Mouse (Mus musculus) liver, embryonic 14.5 days (tissue): ENCODE results near the gene Zfp182. TPM values are rescaled to one million over a fixed set of nuclear protein-coding genes. Genes with fewer than 3 reads are reported as not detected.

Experiments
- ATAC-seq: fragments of 200-750 bp; cut with Nextera tagmentation; 2 replicates; pipeline ENCODE4 v1.8.0; 2017; ENCODE audit warnings: moderate number of reproducible peaks, mild to moderate bottlenecking, moderate library complexity; ENCODE audit not compliant: insufficient read depth
- DNase-seq, 3 experiments: peaks; one replicate each; pipeline ENCODE4 v3.0.0-alpha.2; 2012 to 2013; ENCODE audit warnings: low read depth in 3 of 3, low spot score in 3 of 3
- H3K27ac ChIP-seq: fragments of 300-500 bp; sonication (generic); 2 replicates; pipeline ENCODE4 v1.5.1; 2014; ENCODE audit warnings: moderate library complexity, mild to moderate bottlenecking, control low read depth, inconsistent platforms
- H3K27me3 ChIP-seq: fragments of 300-500 bp; sonication (generic); 2 replicates; pipeline ENCODE4 v1.6.1; 2014; ENCODE audit warnings: mild to moderate bottlenecking, low read length, moderate library complexity; ENCODE audit not compliant: control insufficient read depth, insufficient read depth
- H3K36me3 ChIP-seq: fragments of 300-500 bp; sonication (generic); replicated peaks from 2 replicates; pipeline ENCODE4 v1.6.1; 2014; ENCODE audit warnings: low read depth; ENCODE audit not compliant: control insufficient read depth, insufficient read depth
- H3K4me1 ChIP-seq, 2 experiments: fragments of 200-500 bp in 1 of 2; fragments of 300-500 bp in 1 of 2; sonication (generic) in 1 of 2; replicated peaks; 2 replicates each; pipeline ENCODE4 v1.6.1; 2012 to 2014; ENCODE audit warnings: antibody characterized with exemption in 1 of 2, inconsistent platforms in 1 of 2, low read length in 1 of 2; ENCODE audit not compliant: control insufficient read depth in 2 of 2, insufficient read depth in 2 of 2
- H3K4me2 ChIP-seq: fragments of 300-500 bp; sonication (generic); 2 replicates; pipeline ENCODE4 v1.6.1; 2014; ENCODE audit warnings: low read depth, mild to moderate bottlenecking, control low read depth, moderate library complexity
- H3K4me3 ChIP-seq, 2 experiments: fragments of 200-500 bp in 1 of 2; fragments of 300-500 bp in 1 of 2; sonication (generic) in 1 of 2; 2 replicates each; pipeline ENCODE4 v1.5.1; 2012 to 2014; ENCODE audit warnings: low read depth in 2 of 2, low read length in 2 of 2, mild to moderate bottlenecking in 2 of 2, control low read depth in 1 of 2, inconsistent platforms in 1 of 2, moderate library complexity in 1 of 2; ENCODE audit not compliant: insufficient read depth in 1 of 2
- H3K9ac ChIP-seq: fragments of 300-500 bp; sonication (generic); replicated peaks from 2 replicates; pipeline ENCODE4 v1.6.1; 2014; ENCODE audit warnings: mild to moderate bottlenecking, control low read depth, moderate library complexity
- H3K9me3 ChIP-seq: fragments of 300-500 bp; sonication (generic); 2 replicates; pipeline ENCODE4 v1.6.1; 2016; ENCODE audit warnings: low read length, mixed read lengths; ENCODE audit not compliant: control insufficient read depth
- CTCF ChIP-seq: IDR thresholded peaks from 2 replicates; pipeline ENCODE4 v1.5.1; 2016; ENCODE audit warnings: antibody characterized with exemption, low read depth, control low read depth
- EP300 ChIP-seq: IDR thresholded peaks from 2 replicates; pipeline ENCODE4 v1.6.1; 2016; ENCODE audit warnings: antibody characterized with exemption, low read depth
- WGBS: fragments of 180-500 bp; shearing (Covaris S2); extraction: QIAGEN DNeasy Blood & Tissue Kit; methylation state at CpG from one replicate; pipeline ENCODE4 v1.1.7; 2014; ENCODE audit not compliant: insufficient replicate concordance; 5-methylcytosine and 5-hydroxymethylcytosine counted together
- polyA plus RNA-seq, 2 experiments: library from polyadenylated mRNA; depleted of rRNA in 1 of 2; stranded (reverse) in 1 of 2; unstranded in 1 of 2; fragments of >200 nt; fragmentation: Nextera tagmentation in 1 of 2; extraction: Ambion mirVana in 1 of 2; gene quantifications; 2 replicates each; pipeline versions ENCODE4 v1.2.1 to v1.2.3; 2012 to 2014

Gene Zfp182
- polyA plus RNA-seq, 2 experiments: 1.6 to 1.8 TPM

DNA sequence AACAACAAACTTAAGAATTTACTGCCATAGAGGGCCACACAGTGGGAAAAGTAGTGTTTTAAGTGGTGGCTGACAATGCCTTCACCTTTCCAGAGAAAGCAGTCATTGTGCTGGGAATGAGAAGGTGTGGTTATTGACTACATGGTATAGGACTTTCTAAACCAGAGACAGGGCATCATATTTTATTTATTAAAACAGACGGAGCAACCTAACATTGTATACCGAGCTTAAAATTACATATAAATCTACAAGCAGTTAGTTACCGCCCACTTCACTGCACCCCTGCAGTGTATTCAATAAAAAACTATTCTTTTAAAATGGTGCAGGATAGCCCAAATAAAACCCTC lies 401 bp upstream of the Zfp182 start:
- H3K9ac ChIP-seq: no peak overlapping the region
- 64% methylated on average over 3 of the region's 3 CpGs for WGBS
- no peak overlapping the region for H3K27ac ChIP-seq
- no peaks in the 10 kb centered on the region for H3K27me3 ChIP-seq
- no peaks in the 10 kb centered on the region for H3K4me1 ChIP-seq
- TF ChIP-seq CTCF (no peak), EP300 (no peak)
- no peaks in the 10 kb centered on the region for H3K36me3 ChIP-seq
- no peaks in the 10 kb centered on the region for H3K9me3 ChIP-seq
- DNase-seq: no peak
- peak overlapping the region; percentile 58 for H3K4me2 ChIP-seq
- H3K4me3 ChIP-seq: peak overlapping the region in 1 of 2 experiments; percentile 57; a peak in 2 of 4 replicates
- no peak for ATAC-seq

DNA sequence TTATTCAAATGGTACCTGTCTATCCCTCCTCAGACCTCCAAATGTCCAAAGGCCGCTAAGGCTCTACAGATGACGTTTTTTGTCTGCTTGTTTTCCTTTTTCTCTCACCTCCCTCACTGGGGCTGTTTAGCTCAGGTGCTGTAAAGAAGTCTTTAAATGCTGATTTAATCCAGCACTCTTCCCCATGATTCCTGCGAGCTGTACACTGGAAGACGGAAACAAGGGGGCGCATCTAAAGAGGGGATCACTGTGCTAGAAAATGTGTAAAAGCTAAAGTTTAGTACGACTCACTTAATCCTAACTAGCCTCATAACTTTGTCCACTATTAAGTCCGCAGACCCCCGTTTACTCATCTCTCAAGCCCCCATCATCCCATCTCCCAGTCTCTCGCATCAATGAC lies 656 bp downstream of the Zfp182 start:
- no peak overlapping the region for H3K27ac ChIP-seq
- WGBS: 14% methylated on average over 9 of the region's 9 CpGs
- H3K4me3 ChIP-seq: peak overlapping the region; percentile 57 to 97
- no peaks in the 10 kb centered on the region for H3K4me1 ChIP-seq
- no peaks in the 10 kb centered on the region for H3K36me3 ChIP-seq
- TF ChIP-seq CTCF (no peak), EP300 (no peak)
- ATAC-seq (peak; percentile 51; the same call in 1 of the 2 replicates), DNase-seq (peak in 1 of 3 experiments; percentile 4)
- no peaks in the 10 kb centered on the region for H3K27me3 ChIP-seq
- H3K9me3 ChIP-seq: no peaks in the 10 kb centered on the region
- H3K9ac ChIP-seq: peak overlapping the region; percentile 54
- H3K4me2 ChIP-seq: peak overlapping the region; percentile 58

DNA sequence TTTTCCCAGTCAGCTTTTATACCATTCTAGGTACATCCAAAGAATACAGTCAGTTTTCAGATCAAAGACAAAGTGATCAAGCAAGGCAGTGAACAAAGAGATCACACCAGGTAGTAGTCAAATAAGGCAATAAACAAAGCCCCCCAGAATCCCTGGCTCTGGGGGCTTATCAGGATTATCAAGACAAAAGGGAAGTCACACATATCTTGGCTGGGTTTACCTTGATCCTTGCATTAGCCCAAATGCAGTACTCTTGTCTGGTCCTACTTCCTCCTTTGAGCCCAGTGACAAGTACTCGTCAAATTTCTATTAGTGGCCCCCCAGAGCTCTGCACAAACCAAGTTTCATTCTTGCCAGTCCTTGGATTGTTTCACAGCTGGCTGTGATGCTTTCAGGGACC lies 81.2 kb downstream of the Zfp182 start:
- no peak for TF ChIP-seq CTCF
- no peak for TF ChIP-seq EP300
- no peak for DNase-seq

More for the DNA sequence above, 81.2 kb downstream of the Zfp182 start:
- WGBS: 30% methylated on average over 1 of the region's 1 CpGs
- Histone ChIP-seq H3K36me3 (no peaks in the 10 kb centered on the region), H3K4me3 (no peak overlapping the region), H3K9me3 (no peaks in the 10 kb centered on the region), H3K4me1 (no peaks in the 10 kb centered on the region), H3K27ac (no peak overlapping the region), H3K27me3 (no peaks in the 10 kb centered on the region), H3K9ac (no peak overlapping the region), H3K4me2 (no peak overlapping the region)
- no peak for ATAC-seq

Other genes with a start within 250 kb of the Zfp182 start
- 1.6 and 1.7 TPM in 2 replicates for gene Timp1, start 192.2 kb downstream of the Zfp182 start, polyA plus RNA-seq (2012; rRNA removed)
- gene Timp1, start 192.2 kb downstream of the Zfp182 start, polyA plus RNA-seq (2014; fragmentation: Nextera tagmentation; extraction: Ambion mirVana): 2.0 and 2.8 TPM in 2 replicates
- gene Syn1, start 141.3 kb downstream of the Zfp182 start, polyA plus RNA-seq (2012; rRNA removed): 0.02 and 0.08 TPM in 2 replicates
- 0.05 and 0.06 TPM in 2 replicates for gene Syn1, start 141.3 kb downstream of the Zfp182 start, polyA plus RNA-seq (2014; fragmentation: Nextera tagmentation; extraction: Ambion mirVana)
- 16.9 and 19.9 TPM in 2 replicates for gene Cfp, start 130.8 kb downstream of the Zfp182 start, polyA plus RNA-seq (2012; rRNA removed)
- 20.6 and 22.7 TPM in 2 replicates for gene Cfp, start 130.8 kb downstream of the Zfp182 start, polyA plus RNA-seq (2014; fragmentation: Nextera tagmentation; extraction: Ambion mirVana)
- 1.9 and 2.3 TPM in 2 replicates for gene Elk1, start 111.7 kb downstream of the Zfp182 start, polyA plus RNA-seq (2012; rRNA removed)
- 0.87 and 1.0 TPM in 2 replicates for gene Elk1, start 111.7 kb downstream of the Zfp182 start, polyA plus RNA-seq (2014; fragmentation: Nextera tagmentation; extraction: Ambion mirVana)
- 12.3 and 13.9 TPM in 2 replicates for gene Uxt, start 100.3 kb downstream of the Zfp182 start, polyA plus RNA-seq (2012; rRNA removed)
- 46.6 and 46.7 TPM in 2 replicates for gene Uxt, start 100.3 kb downstream of the Zfp182 start, polyA plus RNA-seq (2014; fragmentation: Nextera tagmentation; extraction: Ambion mirVana)
- not detected in 2 replicates for gene Spaca5, start 6.1 kb upstream of the Zfp182 start, polyA plus RNA-seq (2012; rRNA removed)
- not detected in 2 replicates for gene Spaca5, start 6.1 kb upstream of the Zfp182 start, polyA plus RNA-seq (2014; fragmentation: Nextera tagmentation; extraction: Ambion mirVana)
- 0.01 and 0.02 TPM in 2 replicates for gene Zfp300, start 27.2 kb upstream of the Zfp182 start, polyA plus RNA-seq (2012; rRNA removed)
- 0.05 and 0.14 TPM in 2 replicates for gene Zfp300, start 27.2 kb upstream of the Zfp182 start, polyA plus RNA-seq (2014; fragmentation: Nextera tagmentation; extraction: Ambion mirVana)
- not detected in 2 replicates for gene Ssxa1, start 53.5 kb upstream of the Zfp182 start, polyA plus RNA-seq (2012; rRNA removed)
- not detected in 2 replicates for gene Ssxa1, start 53.5 kb upstream of the Zfp182 start, polyA plus RNA-seq (2014; fragmentation: Nextera tagmentation; extraction: Ambion mirVana)
- not detected in 2 replicates for gene Gm21876, start 113.3 kb upstream of the Zfp182 start, polyA plus RNA-seq (2012; rRNA removed)
- gene Gm21876, start 113.3 kb upstream of the Zfp182 start, polyA plus RNA-seq (2014; fragmentation: Nextera tagmentation; extraction: Ambion mirVana): not detected in 2 replicates